In the genomic region with DNA sequence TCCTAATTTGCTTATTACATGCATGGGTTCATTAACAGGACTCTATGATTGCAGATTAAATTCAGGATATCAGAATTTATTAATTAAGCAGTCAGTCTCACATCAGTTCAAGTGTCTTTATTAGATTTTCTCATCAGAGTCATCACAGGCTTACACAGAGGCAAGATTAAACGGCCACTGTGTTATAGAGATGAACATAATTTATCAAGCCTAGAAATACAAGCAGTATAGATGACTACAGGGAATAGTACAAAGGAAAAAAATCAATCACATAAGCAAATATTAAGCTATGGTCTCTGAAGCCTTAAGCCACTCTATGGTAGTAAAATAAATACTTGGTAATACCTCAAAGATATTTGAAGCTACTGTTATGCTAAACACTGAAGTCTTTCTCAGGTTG, we compare ENCODE assay signal across 24 mouse cellular contexts. TPM values are rescaled to one million over a fixed set of nuclear protein-coding genes. Genes with fewer than 3 reads are reported as not detected.
DNase-seq lines count a peak whose midpoint lies in the region; ATAC-seq lines count a peak whose summit lies in the region.
"Had no signal": no experiment of that assay in that cellular context is flagged by ENCODE, and none has a peak within 500 bp of the region (broad histone marks: within the 10 kb centered on the region; RNA-seq: fewer than 3 reads in every experiment).

No protein-coding gene starts in this region.

- peak; percentile 56; the same call in 1 of the 2 replicates for ATAC-seq in hindbrain, embryonic 12.5 days (ENCODE audit: low FRiP score)
- no peak for ATAC-seq in hindbrain, embryonic 16.5 days
- ATAC-seq in midbrain, embryonic 11.5 days (ENCODE audit: low FRiP score) = 0 out of 2 replicates have a peak, but pooled peaks have one; percentile 40
- ATAC-seq in midbrain, embryonic 15.5 days (replicated peaks) = peak; percentile 77
- peak; percentile 65; the same call in 1 of the 2 replicates for ATAC-seq in neural tube, embryonic 15.5 days (ENCODE audit: low FRiP score)
- ATAC-seq: CD4-positive, CD25-positive, alpha-beta regulatory T cell, adult 4 months; forebrain, embryonic 15.5 days had no signal

- H3K9ac ChIP-seq in hindbrain, embryonic 12.5 days = no peak overlapping the region
- H3K9ac ChIP-seq in hindbrain, embryonic 16.5 days (ENCODE audit: low read depth, low read length) = no peak overlapping the region
- H3K9ac ChIP-seq in midbrain, embryonic 11.5 days (ENCODE audit: low read length) = no peak overlapping the region
- no peak overlapping the region for H3K9ac ChIP-seq in midbrain, embryonic 15.5 days
- no peak overlapping the region for H3K9ac ChIP-seq in neural tube, embryonic 15.5 days (replicated peaks)
- H3K9ac ChIP-seq: embryonic facial prominence, embryonic 12.5 days; forebrain, embryonic 15.5 days; heart, embryonic 12.5 days had no signal

- no peak overlapping the region for H3K4me2 ChIP-seq in hindbrain, embryonic 12.5 days (replicated peaks)
- H3K4me2 ChIP-seq in hindbrain, embryonic 16.5 days (ENCODE audit: low read length) = no peak overlapping the region
- no peak overlapping the region for H3K4me2 ChIP-seq in midbrain, embryonic 11.5 days
- H3K4me2 ChIP-seq in midbrain, embryonic 15.5 days = no peak overlapping the region
- no peak overlapping the region for H3K4me2 ChIP-seq in neural tube, embryonic 15.5 days
- H3K4me2 ChIP-seq: embryonic facial prominence, embryonic 12.5 days; forebrain, embryonic 15.5 days; heart, embryonic 12.5 days had no signal

- H3K4me1 ChIP-seq in hindbrain, embryonic 12.5 days = no peaks in the 10 kb centered on the region
- no peaks in the 10 kb centered on the region for H3K4me1 ChIP-seq in hindbrain, embryonic 16.5 days (ENCODE audit: control insufficient read depth, insufficient read depth, low read depth, low read length)
- H3K4me1 ChIP-seq in midbrain, embryonic 11.5 days (ENCODE audit: control insufficient read depth, insufficient read depth, low read length) = no peaks in the 10 kb centered on the region; the same call in 1 of the 2 replicates
- H3K4me1 ChIP-seq in midbrain, embryonic 10.5 days = peaks cover 7% of the 10 kb centered on the region
- no peaks in the 10 kb centered on the region for H3K4me1 ChIP-seq in midbrain, embryonic 15.5 days
- no peaks in the 10 kb centered on the region for H3K4me1 ChIP-seq in neural tube, embryonic 15.5 days
- H3K4me1 ChIP-seq: embryonic facial prominence, embryonic 12.5 days; forebrain, embryonic 15.5 days; heart, embryonic 12.5 days had no signal

- no peak overlapping the region for H3K4me3 ChIP-seq in hindbrain, embryonic 12.5 days
- no peak overlapping the region for H3K4me3 ChIP-seq in hindbrain, embryonic 16.5 days (ENCODE audit: low read length)
- H3K4me3 ChIP-seq in midbrain, embryonic 11.5 days (ENCODE audit: low read depth, low read length) = no peak overlapping the region
- no peak overlapping the region for H3K4me3 ChIP-seq in midbrain, embryonic 10.5 days
- no peak overlapping the region for H3K4me3 ChIP-seq in midbrain, embryonic 15.5 days
- no peak overlapping the region for H3K4me3 ChIP-seq in neural tube, embryonic 15.5 days (replicated peaks)
- H3K4me3 ChIP-seq: embryonic facial prominence, embryonic 12.5 days; forebrain, embryonic 15.5 days; heart, embryonic 12.5 days had no signal

- H3K9me3 ChIP-seq in hindbrain, embryonic 12.5 days (replicated peaks) = no peaks in the 10 kb centered on the region
- H3K9me3 ChIP-seq in hindbrain, embryonic 16.5 days (ENCODE audit: control insufficient read depth, low read length) = no peaks in the 10 kb centered on the region
- H3K9me3 ChIP-seq in midbrain, embryonic 11.5 days (ENCODE audit: control insufficient read depth, low read length) = no peaks in the 10 kb centered on the region
- H3K9me3 ChIP-seq in midbrain, embryonic 10.5 days (replicated peaks) = no peaks in the 10 kb centered on the region
- no peaks in the 10 kb centered on the region for H3K9me3 ChIP-seq in midbrain, embryonic 15.5 days
- no peaks in the 10 kb centered on the region for H3K9me3 ChIP-seq in neural tube, embryonic 15.5 days (replicated peaks)
- H3K9me3 ChIP-seq: embryonic facial prominence, embryonic 12.5 days; forebrain, embryonic 15.5 days; heart, embryonic 12.5 days had no signal

- H3K27ac ChIP-seq in hindbrain, embryonic 12.5 days = no peak overlapping the region
- no peak overlapping the region for H3K27ac ChIP-seq in hindbrain, embryonic 16.5 days (ENCODE audit: low read depth, low read length)
- no peak overlapping the region for H3K27ac ChIP-seq in midbrain, embryonic 11.5 days (ENCODE audit: low read depth, low read length)
- no peak overlapping the region for H3K27ac ChIP-seq in midbrain, embryonic 10.5 days (replicated peaks)
- no peak overlapping the region for H3K27ac ChIP-seq in midbrain, embryonic 15.5 days
- H3K27ac ChIP-seq in neural tube, embryonic 15.5 days (replicated peaks) = no peak overlapping the region
- H3K27ac ChIP-seq: embryonic facial prominence, embryonic 12.5 days; forebrain, embryonic 15.5 days had no signal

- no peaks in the 10 kb centered on the region for H3K36me3 ChIP-seq in hindbrain, embryonic 12.5 days
- H3K36me3 ChIP-seq in hindbrain, embryonic 16.5 days (ENCODE audit: control insufficient read depth, insufficient read depth, low read length) = no peaks in the 10 kb centered on the region
- H3K36me3 ChIP-seq in midbrain, embryonic 11.5 days (ENCODE audit: control insufficient read depth, insufficient read depth, low read length) = no peaks in the 10 kb centered on the region
- H3K36me3 ChIP-seq in midbrain, embryonic 10.5 days = no peaks in the 10 kb centered on the region
- H3K36me3 ChIP-seq in midbrain, embryonic 15.5 days (replicated peaks) = no peaks in the 10 kb centered on the region
- H3K36me3 ChIP-seq in neural tube, embryonic 15.5 days = no peaks in the 10 kb centered on the region
- H3K36me3 ChIP-seq: embryonic facial prominence, embryonic 12.5 days; forebrain, embryonic 15.5 days; G1E; heart, embryonic 12.5 days had no signal

- 65% methylated on average over 1 of the region's 1 CpGs for WGBS in hindbrain, embryonic 12.5 days
- WGBS in hindbrain, embryonic 16.5 days = 30% methylated on average over 1 of the region's 1 CpGs
- WGBS in midbrain, embryonic 11.5 days = 74% methylated on average over 1 of the region's 1 CpGs
- WGBS in midbrain, embryonic 10.5 days = 86% methylated on average over 1 of the region's 1 CpGs
- WGBS in midbrain, embryonic 15.5 days = 50% methylated on average over 1 of the region's 1 CpGs
- 35% methylated on average over 1 of the region's 1 CpGs for WGBS in neural tube, embryonic 15.5 days

- DNase-seq in midbrain, embryonic 11.5 days (ENCODE audit: low spot score, missing footprints) = no peak
- DNase-seq in midbrain, embryonic 10.5 days (ENCODE audit: low spot score) = no peak
- DNase-seq in yolk sac, embryonic 10.5 days (ENCODE audit: low spot score) = no peak
- DNase-seq in gastrocnemius, postnatal 25 days = no peak
- DNase-seq: adrenal gland, adult 8-10 months; adrenal gland, postnatal 36 days; B cell, adult 2 months; cerebellum, adult 11 months; cerebellum, adult 8-10 months; cerebellum, postnatal 14 days; heart, adult 18-20 months had no signal

- H3K27me3 ChIP-seq in hindbrain, embryonic 12.5 days = no peaks in the 10 kb centered on the region
- H3K27me3 ChIP-seq in hindbrain, embryonic 16.5 days (replicated peaks; ENCODE audit: control insufficient read depth, insufficient read depth, low read length) = no peaks in the 10 kb centered on the region
- H3K27me3 ChIP-seq in midbrain, embryonic 11.5 days (ENCODE audit: control insufficient read depth, insufficient read depth, low read length) = no peaks in the 10 kb centered on the region
- no peaks in the 10 kb centered on the region for H3K27me3 ChIP-seq in midbrain, embryonic 10.5 days (ENCODE audit: low read depth, poor library complexity, severe bottlenecking)
- H3K27me3 ChIP-seq in midbrain, embryonic 15.5 days (replicated peaks) = no peaks in the 10 kb centered on the region
- no peaks in the 10 kb centered on the region for H3K27me3 ChIP-seq in neural tube, embryonic 15.5 days (replicated peaks)
- H3K27me3 ChIP-seq: embryonic facial prominence, embryonic 12.5 days; forebrain, embryonic 15.5 days; heart, embryonic 12.5 days had no signal

RNA-seq across cellular contexts. Expression of a gene that starts 27.7 kb away (rescaled TPM):
- 1.1 and 2.0 TPM in 2 replicates for polyA plus RNA-seq in hindbrain, embryonic 12.5 days (2016; fragmentation: Nextera tagmentation; extraction: Ambion mirVana)
- 20.5 and 32.5 TPM in 2 replicates for polyA plus RNA-seq in hindbrain, embryonic 16.5 days (2015; fragmentation: Nextera tagmentation; extraction: Ambion mirVana)
- polyA plus RNA-seq in midbrain, embryonic 11.5 days (2014; fragmentation: Nextera tagmentation; extraction: Ambion mirVana) = 0.84 and 1.0 TPM in 2 replicates
- polyA plus RNA-seq in midbrain, embryonic 10.5 days (2016; fragmentation: Nextera tagmentation; extraction: Ambion mirVana) = 0.97 and 1.2 TPM in 2 replicates
- 14.5 and 17.4 TPM in 2 replicates for polyA plus RNA-seq in midbrain, embryonic 15.5 days (2015; fragmentation: Nextera tagmentation; extraction: Ambion mirVana)
- 17.2 and 17.6 TPM in 2 replicates for polyA plus RNA-seq in neural tube, embryonic 15.5 days (2015; fragmentation: Nextera tagmentation; extraction: Ambion mirVana)
- not detected for total RNA-seq in gastrocnemius, postnatal 25 days (2021)
- total RNA-seq: adrenal gland, adult 8-10 months; adrenal gland, postnatal 36 days; common myeloid progenitor, adult 5-6 weeks; gastrocnemius, postnatal 4 days; heart, adult 18-20 months; heart, postnatal 25 days had no signal
- polyA plus RNA-seq: CD4-positive, CD25-positive, alpha-beta regulatory T cell, adult 4 months; G1E; heart, embryonic 12.5 days; heart, embryonic 16.5 days had no signal
